Mouse (Mus musculus): ENCODE measurements around the gene Spata31d1a.

DNA sequence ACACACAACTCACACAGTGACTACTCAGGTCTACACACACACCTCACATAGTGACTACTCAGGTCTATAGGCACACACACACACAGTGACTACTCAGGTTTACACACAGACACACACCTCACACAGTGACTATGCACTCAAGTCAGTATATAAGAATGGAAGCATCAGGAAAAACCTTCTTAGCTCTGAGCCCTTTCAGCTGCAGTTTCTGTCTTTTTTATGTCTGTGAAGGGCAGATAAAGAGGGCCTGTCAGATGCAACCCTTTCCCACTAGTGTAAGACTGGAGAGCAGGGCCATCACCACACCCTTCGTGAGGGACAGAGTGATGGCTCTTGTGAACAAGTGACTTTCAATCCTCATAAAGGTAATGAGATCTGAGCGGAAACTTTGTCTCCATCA lies 28.3 kb upstream of the Spata31d1a start:
- TF ChIP-seq CTCF (IDR thresholded peaks at IDR 0.05; ENCODE audit: borderline replicate concordance, control insufficient read depth, extremely low read depth, insufficient read depth, low read length, poor library complexity) (no peak), POLR2A (IDR thresholded peaks at IDR 0.05; ENCODE audit: control insufficient read depth, extremely low read depth, insufficient read depth, low read length, poor library complexity) (no peak)
